Mouse (Mus musculus): ENCODE measurements around the gene Zyg11b.

Gene Zyg11b

DNA sequence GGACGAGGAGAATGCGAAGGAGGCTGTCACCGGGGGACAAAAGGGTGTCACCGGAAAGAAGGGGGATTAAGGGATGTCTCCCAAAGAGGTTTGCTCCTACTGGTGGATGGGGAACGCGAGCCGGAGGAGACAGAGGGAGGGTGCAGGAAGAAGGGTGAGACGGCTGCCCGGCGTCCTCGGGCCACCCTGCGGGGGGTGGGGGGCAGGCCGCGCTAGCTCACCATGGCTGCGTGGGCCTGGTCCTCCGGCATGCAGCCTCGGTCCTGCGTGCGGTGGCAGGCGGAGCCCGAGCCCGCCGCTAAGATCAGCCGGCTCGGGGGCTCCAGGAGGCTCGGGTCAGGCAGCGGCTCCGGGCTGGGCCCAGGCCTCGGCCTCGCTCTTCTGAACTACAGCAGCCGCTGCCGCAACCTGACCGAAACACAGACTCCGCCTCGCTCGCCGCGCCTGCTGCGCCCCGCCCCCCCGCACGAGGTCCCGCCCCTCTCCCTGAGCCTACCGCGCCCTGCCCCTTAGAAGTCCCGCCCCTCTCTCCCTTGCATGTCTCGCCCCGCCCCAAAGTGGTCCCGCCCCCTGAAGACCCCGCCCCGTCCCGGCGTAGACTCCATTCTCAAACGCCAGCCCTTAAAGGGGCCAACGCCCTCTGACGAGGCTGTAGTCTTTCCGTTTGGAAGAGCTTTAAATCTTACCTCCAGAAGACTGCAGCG is at the start of gene Zyg11b:
Gene Zyg11b, minus strand, starts transcription at position 427 of the 704 bp plus-strand sequence.
- peak; percentile 96 for DNase-seq

- no peak for DNase-seq
Observed at GRCm38 (mm10) chr4:108349836-108350547, 49.1 kb upstream of the Zyg11b start.

- no peak for DNase-seq
Observed at GRCm38 (mm10) chr4:108349064-108349463, 48.2 kb upstream of the Zyg11b start.

GRCm38 (mm10) chr4:108348256-108348875 is 47.5 kb upstream of the Zyg11b start:
- peak; percentile 31 for DNase-seq

DNA sequence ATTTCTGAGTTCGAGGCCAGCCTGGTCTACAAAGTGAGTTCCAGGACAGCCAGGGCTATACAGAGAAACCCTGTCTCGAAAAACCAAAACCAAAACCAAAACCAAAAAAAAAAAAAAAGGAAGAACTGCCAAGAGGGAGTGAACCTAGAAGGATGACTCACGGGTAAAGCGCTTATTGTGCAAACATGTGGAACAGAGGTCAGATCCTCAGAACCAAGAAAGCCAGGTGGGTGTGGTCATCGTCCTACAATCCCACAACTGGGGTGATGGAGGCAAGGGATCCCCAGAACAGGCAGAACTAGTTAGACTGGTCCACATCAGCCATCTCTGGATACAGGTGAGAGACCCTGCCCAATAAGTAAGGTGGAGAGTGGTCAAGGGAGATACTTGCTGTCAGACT is 46.2 kb upstream of the Zyg11b start:
- no peak for DNase-seq

GRCm38 (mm10) chr4:108345826-108346225 is 44.9 kb upstream of the Zyg11b start:
- no peak for DNase-seq

DNA sequence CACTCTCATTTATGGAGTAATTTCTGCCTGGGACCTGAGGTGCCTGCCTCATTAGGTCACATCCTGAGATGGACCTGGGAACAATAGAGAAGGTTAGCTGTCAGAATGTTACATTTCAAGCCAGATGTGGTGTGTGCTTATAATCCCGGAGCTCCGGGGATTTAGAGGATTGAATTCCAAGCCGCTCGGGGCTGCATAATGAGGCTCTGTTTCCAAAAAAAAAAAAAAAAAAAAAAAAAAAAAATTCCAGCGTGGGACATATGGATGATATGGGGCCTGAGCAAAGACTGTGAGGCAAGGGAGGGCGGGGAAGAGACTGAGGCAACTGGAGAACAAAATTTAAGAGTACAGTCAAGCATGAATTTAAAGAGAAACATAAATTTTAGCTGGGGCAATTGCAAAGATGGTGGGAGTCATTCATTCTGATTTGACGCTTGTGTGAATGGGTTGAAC is 43.8 kb upstream of the Zyg11b start:
- no peak for DNase-seq

- peak; percentile 79 for DNase-seq
Observed at GRCm38 (mm10) chr4:108339277-108339690, 38.4 kb upstream of the Zyg11b start.

DNA sequence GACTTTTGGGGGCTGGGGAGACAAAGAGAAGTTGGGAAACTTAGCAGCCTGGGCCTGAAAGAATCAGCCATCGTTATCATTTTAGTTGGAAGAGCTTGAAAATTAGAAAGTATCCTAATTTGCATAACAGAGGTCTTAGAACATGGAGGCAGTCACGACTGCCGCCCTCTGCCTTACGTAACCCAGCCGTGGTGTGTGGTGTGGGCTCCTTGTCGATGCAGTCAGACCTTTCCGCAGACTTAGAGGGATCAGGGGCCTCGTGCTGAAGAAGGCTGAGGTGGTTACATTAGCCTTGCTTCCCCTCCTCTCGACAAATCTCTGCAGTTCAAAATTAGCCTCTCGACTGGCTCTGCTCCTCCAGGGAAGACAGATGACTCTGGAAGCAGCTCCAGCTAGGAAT is 37.9 kb upstream of the Zyg11b start:
- DNase-seq: no peak

DNA sequence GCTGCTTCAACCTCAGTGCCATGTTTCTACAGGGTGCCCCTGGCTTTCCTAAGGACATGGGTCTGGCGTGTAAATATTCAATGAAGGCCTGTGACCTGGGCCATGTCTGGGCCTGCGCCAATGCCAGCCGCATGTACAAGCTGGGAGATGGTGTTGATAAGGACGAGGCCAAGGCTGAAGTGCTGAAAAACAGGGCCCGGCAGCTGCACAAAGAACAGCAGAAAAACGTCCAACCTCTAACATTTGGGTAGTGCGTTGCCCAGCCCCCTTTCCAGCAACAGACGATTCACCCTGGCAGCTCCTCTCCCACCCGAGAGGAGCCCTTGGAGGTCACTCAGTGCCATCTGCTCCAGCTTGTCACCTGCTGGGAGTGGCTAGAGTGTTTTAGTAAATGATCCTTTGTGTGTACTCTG is 37.4 kb upstream of the Zyg11b start:
- DNase-seq: no peak

- DNase-seq: no peak
Observed at GRCm38 (mm10) chr4:108337817-108338216, 36.9 kb upstream of the Zyg11b start.

GRCm38 (mm10) chr4:108336765-108337164 is 35.9 kb upstream of the Zyg11b start:
- DNase-seq: no peak

GRCm38 (mm10) chr4:108335413-108335812 is 34.5 kb upstream of the Zyg11b start:
- DNase-seq: no peak

- peak; percentile 22 for DNase-seq
Observed at GRCm38 (mm10) chr4:108332041-108332440, 31.1 kb upstream of the Zyg11b start.

- no peak for DNase-seq
Observed at GRCm38 (mm10) chr4:108329840-108330239, 28.9 kb upstream of the Zyg11b start.

DNA sequence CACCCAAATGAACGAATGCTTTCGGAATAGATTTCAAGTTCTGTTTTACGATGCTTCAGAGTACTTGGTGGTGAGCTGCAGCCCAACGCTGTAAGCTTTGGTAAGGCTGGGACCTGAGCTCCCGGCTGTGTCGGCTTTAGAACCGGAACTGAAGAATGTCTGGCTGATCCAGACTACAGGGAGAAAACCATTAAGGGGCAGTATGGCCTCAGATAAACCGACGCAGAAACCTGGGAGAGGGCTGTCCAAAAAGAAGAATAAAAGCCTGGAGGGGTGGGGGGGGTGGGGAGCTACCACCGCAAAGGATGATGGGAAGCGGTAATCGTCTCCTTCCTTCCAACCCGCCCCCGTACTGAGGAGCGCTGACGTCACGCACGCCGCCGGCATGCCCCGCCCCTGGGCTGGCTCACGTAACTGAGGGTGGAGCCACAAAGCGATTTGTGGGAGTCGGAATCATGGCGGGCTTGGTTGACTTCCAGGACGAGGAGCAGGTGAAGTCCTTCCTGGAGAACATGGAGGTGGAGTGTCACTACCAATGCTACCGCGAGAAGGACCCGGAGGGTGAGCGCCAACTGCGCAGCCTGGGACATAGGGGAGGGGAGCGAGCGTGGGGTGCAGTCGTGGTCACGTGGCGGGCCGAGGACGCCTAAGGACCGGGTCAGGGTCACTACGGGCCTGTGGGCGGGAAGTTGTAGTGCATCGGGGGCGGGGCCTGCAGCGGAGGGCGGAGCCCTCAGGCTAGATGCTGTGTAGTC is 27.0 kb upstream of the Zyg11b start, which contains the start of gene Coa7:
Gene Coa7, plus strand, starts transcription at position 411 of the 755 bp plus-strand sequence.
- DNase-seq: peak; percentile 98

- DNase-seq: no peak
Observed at GRCm38 (mm10) chr4:108327071-108327579, 26.2 kb upstream of the Zyg11b start.

DNA sequence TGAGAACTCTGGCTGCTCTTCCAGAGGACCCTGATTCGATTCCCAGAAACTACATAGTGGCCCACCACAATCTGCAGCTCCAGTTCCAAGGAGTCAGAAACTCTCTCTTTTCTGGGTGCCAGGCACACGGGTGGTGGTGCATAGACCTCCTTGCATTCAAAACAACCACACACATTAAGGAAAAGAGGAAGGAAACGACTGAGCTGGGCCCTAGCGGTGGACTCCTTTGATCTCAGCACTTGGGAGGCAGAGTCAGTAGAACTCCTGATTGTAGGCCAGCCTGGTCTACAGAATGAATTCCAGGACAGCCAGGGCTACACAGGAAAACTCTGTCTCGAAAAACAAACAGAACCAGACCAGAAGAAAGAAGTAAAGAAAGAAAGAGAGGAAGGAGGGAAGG is 22.7 kb upstream of the Zyg11b start:
- no peak for DNase-seq

GRCm38 (mm10) chr4:108320627-108321380 is 19.9 kb upstream of the Zyg11b start:
- DNase-seq: peak; percentile 22

- no peak for DNase-seq
Observed at GRCm38 (mm10) chr4:108319747-108320146, 18.9 kb upstream of the Zyg11b start.

GRCm38 (mm10) chr4:108318649-108319615 is 18.0 kb upstream of the Zyg11b start:
- no peak for DNase-seq

Data from kidney, postnatal 10 days (tissue).